Mouse (Mus musculus) myocyte (in vitro differentiated cells): Measurements from ENCODE around the gene Trmt61a.

Experiments used
- CEBPB ChIP-seq: IDR thresholded peaks from 2 replicates; pipeline ENCODE4 v1.6.1; 2011; ENCODE audit warnings: mild to moderate bottlenecking, moderate library complexity; ENCODE audit not compliant: poor library complexity, insufficient read depth, severe bottlenecking
- E2F4 ChIP-seq: IDR thresholded peaks from one replicate; pipeline ENCODE4 v1.6.1; 2011; ENCODE audit warnings: mild to moderate bottlenecking, control low read depth, moderate library complexity; ENCODE audit not compliant: insufficient read depth
- MAX ChIP-seq: IDR thresholded peaks from one replicate; pipeline ENCODE4 v1.6.1; 2011; ENCODE audit warnings: low read depth, mild to moderate bottlenecking, control low read depth
- MYOD1 ChIP-seq, 3 experiments: IDR thresholded peaks; one replicate each; pipeline ENCODE4 v1.6.1; 2011; ENCODE audit warnings: control low read depth in 2 of 3, low read depth in 2 of 3, mild to moderate bottlenecking in 2 of 3, moderate library complexity in 1 of 3; ENCODE audit not compliant: insufficient read length in 2 of 3, control insufficient read depth in 1 of 3
- MYOG ChIP-seq, 3 experiments: IDR thresholded peaks; one replicate each; pipeline ENCODE4 v1.6.1; 2011; ENCODE audit warnings: control low read depth in 2 of 3, low read depth in 2 of 3, mild to moderate bottlenecking in 2 of 3; ENCODE audit not compliant: insufficient read length in 2 of 3, control insufficient read depth in 1 of 3, insufficient read depth in 1 of 3
- POLR2A ChIP-seq: IDR thresholded peaks from one replicate; pipeline ENCODE4 v1.6.1; 2011; ENCODE audit warnings: low read depth, mild to moderate bottlenecking, control low read depth, moderate library complexity; ENCODE audit not compliant: insufficient read length
- POLR2AphosphoS2 ChIP-seq: IDR thresholded peaks from one replicate; pipeline ENCODE4 v1.6.1; 2011; ENCODE audit warnings: low read depth, control low read depth; ENCODE audit not compliant: insufficient read length
- REST ChIP-seq: IDR thresholded peaks from one replicate; pipeline ENCODE4 v1.6.1; 2011; ENCODE audit warnings: mild to moderate bottlenecking, control low read depth, moderate library complexity; ENCODE audit not compliant: insufficient read depth, insufficient read length
- SRF ChIP-seq: IDR thresholded peaks from one replicate; pipeline ENCODE4 v1.6.1; 2011; ENCODE audit warnings: low read depth; ENCODE audit not compliant: control insufficient read depth, insufficient read length
- TCF12 ChIP-seq: IDR thresholded peaks from one replicate; pipeline ENCODE4 v1.6.1; 2011; ENCODE audit warnings: mild to moderate bottlenecking, control low read depth; ENCODE audit not compliant: poor library complexity, insufficient read depth, severe bottlenecking
- TCF3 ChIP-seq: IDR thresholded peaks from one replicate; pipeline ENCODE4 v1.6.1; 2011; ENCODE audit warnings: low read depth, control low read depth; ENCODE audit not compliant: insufficient read length
- USF1 ChIP-seq: IDR thresholded peaks from one replicate; pipeline ENCODE4 v1.6.1; 2011; ENCODE audit warnings: low read depth, mild to moderate bottlenecking, control low read depth, moderate library complexity

GRCm38 (mm10) chr12:111666380-111666779 lies 11.5 kb upstream of the Trmt61a start:
- no peak for TF ChIP-seq POLR2A
- TF ChIP-seq MAX = no peak
- TF ChIP-seq MYOD1 (IDR thresholded peaks at IDR 0.05; ENCODE audit: control insufficient read depth in 1 of 3, insufficient read length in 2 of 3, low read depth in 2 of 3) = no peak
- no peak for TF ChIP-seq POLR2AphosphoS2
- TF ChIP-seq MYOG (IDR thresholded peaks at IDR 0.05; ENCODE audit: control insufficient read depth in 1 of 3, insufficient read depth in 1 of 3, insufficient read length in 2 of 3, low read depth in 2 of 3) = no peak
- no peak for TF ChIP-seq USF1
- TF ChIP-seq CEBPB = no peak
- TF ChIP-seq E2F4 = no peak
- TF ChIP-seq TCF3 = no peak
- TF ChIP-seq TCF12 = no peak
- TF ChIP-seq SRF = no peak
- no peak for TF ChIP-seq REST
